Mouse (Mus musculus) stomach, embryonic 14.5 days (tissue): ENCODE results near the gene Cmtm4. TPM values are rescaled to one million over a fixed set of nuclear protein-coding genes. Genes with fewer than 3 reads are reported as not detected.

Experiments used
- ATAC-seq: fragments of 200-750 bp; cut with Nextera tagmentation; 2 replicates; pipeline ENCODE4 v1.8.0; 2017; ENCODE audit warnings: low read depth, moderate TSS enrichment; ENCODE audit not compliant: insufficient number of reproducible peaks, insufficient read depth, low FRiP score
- H3K27ac ChIP-seq: fragments of 300-500 bp; sonication (generic); 2 replicates; pipeline ENCODE4 v1.5.1; 2014; ENCODE audit warnings: mild to moderate bottlenecking, low read length, moderate library complexity, mixed read lengths
- H3K27me3 ChIP-seq: fragments of 300-500 bp; sonication (generic); 2 replicates; pipeline ENCODE4 v1.6.1; 2014; ENCODE audit warnings: low read length, control low read depth, mixed read lengths; ENCODE audit not compliant: control insufficient read depth, insufficient read depth
- H3K36me3 ChIP-seq: fragments of 300-500 bp; sonication (generic); 2 replicates; pipeline ENCODE4 v1.6.1; 2014; ENCODE audit warnings: mild to moderate bottlenecking, control low read depth, low read length, moderate library complexity, mixed read lengths; ENCODE audit not compliant: control insufficient read depth, insufficient read depth
- H3K4me1 ChIP-seq: fragments of 300-500 bp; sonication (generic); 2 replicates; pipeline ENCODE4 v1.6.1; 2014; ENCODE audit warnings: low read length, control low read depth, mixed read lengths; ENCODE audit not compliant: control insufficient read depth, insufficient read depth
- H3K4me2 ChIP-seq: fragments of 300-500 bp; sonication (generic); replicated peaks from 2 replicates; pipeline ENCODE4 v1.6.1; 2014; ENCODE audit warnings: low read depth, low read length, control low read depth
- H3K4me3 ChIP-seq: fragments of 300-500 bp; sonication (generic); 2 replicates; pipeline ENCODE4 v1.5.1; 2014; ENCODE audit warnings: low read depth, low read length, control low read depth
- H3K9ac ChIP-seq: fragments of 300-500 bp; sonication (generic); replicated peaks from 2 replicates; pipeline ENCODE4 v1.6.1; 2014; ENCODE audit warnings: low read depth, mild to moderate bottlenecking, control low read depth, low read length, moderate library complexity, mixed read lengths
- H3K9me3 ChIP-seq: fragments of 300-500 bp; sonication (generic); 2 replicates; pipeline ENCODE4 v1.6.1; 2016; ENCODE audit warnings: low read depth, low read length, control low read depth; ENCODE audit not compliant: control insufficient read depth
- WGBS: fragments of 180-500 bp; shearing (Covaris S2); extraction: QIAGEN DNeasy Blood & Tissue Kit; methylation state at CpG from one replicate; pipeline ENCODE4 v1.1.7; 2014; 5-methylcytosine and 5-hydroxymethylcytosine counted together
- polyA plus RNA-seq: library from polyadenylated mRNA; unstranded; fragments of >200 nt; fragmentation: Nextera tagmentation; extraction: Ambion mirVana; gene quantifications from 2 replicates; pipeline ENCODE4 v1.2.1, GENCODE M21; 2014

Gene Cmtm4
- polyA plus RNA-seq, 1 experiment from 2014 or later: 6.4 TPM

GRCm38 (mm10) chr8:104408328-104409110 lies 12.9 kb upstream of the Cmtm4 start:
- no peak overlapping the region for H3K9ac ChIP-seq
- no peak overlapping the region for H3K27ac ChIP-seq
- ATAC-seq: no peak
- 85% methylated on average over 7 of the region's 7 CpGs for WGBS
- no peak overlapping the region for H3K4me2 ChIP-seq
- H3K27me3 ChIP-seq: no peaks in the 10 kb centered on the region
- H3K4me1 ChIP-seq: peaks cover 3% of the 10 kb centered on the region; the same call in 1 of the 2 replicates
- no peaks in the 10 kb centered on the region for H3K9me3 ChIP-seq
- no peaks in the 10 kb centered on the region for H3K36me3 ChIP-seq
- no peak overlapping the region for H3K4me3 ChIP-seq

DNA sequence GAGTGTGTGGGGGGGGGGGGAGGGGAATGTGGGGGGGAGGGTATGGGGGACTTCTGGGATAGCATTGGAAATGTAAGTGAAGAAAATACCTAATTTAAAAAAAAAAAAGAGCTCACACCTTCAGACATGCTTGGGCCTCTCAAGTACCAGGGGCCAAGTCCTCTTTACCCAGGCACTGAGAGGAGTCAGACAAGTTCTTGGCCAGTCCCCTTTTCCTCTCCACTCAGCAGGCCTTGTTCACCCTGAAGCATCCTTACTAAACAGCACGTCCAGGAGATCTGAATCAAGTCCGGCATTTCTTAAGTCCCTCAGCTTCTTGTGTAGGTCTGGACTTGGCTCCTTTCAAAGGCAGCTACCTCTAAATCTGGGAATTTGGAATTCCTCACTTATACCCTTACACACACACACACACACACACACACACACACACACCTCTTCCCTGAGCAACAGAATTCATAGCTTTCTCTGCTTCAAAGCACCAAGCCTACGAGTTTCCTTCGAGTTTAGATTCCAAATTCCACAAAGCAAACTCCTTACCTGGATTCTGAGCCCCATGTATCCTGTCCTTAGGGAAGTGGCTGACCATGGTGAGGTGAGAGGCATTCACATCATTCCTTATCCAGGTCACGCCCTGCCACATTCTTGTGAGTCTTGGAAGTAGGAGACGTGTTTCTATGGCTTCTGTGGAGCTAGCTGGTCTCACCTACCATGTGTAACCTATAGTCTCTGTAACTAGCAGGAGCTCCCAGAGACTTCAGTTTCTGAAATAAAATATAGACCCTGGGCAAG lies 10.9 kb upstream of the Cmtm4 start:
- Histone ChIP-seq H3K4me1 (no peaks in the 10 kb centered on the region), H3K36me3 (no peaks in the 10 kb centered on the region), H3K4me2 (no peak overlapping the region), H3K9ac (no peak overlapping the region), H3K27me3 (no peaks in the 10 kb centered on the region), H3K9me3 (no peaks in the 10 kb centered on the region), H3K4me3 (no peak overlapping the region), H3K27ac (no peak overlapping the region)
- 67% methylated on average over 6 of the region's 6 CpGs for WGBS
- no peak for ATAC-seq

GRCm38 (mm10) chr8:104405430-104406187 lies 10.0 kb upstream of the Cmtm4 start:
- Histone ChIP-seq H3K4me2 (no peak overlapping the region), H3K4me1 (no peaks in the 10 kb centered on the region), H3K9ac (no peak overlapping the region), H3K4me3 (no peak overlapping the region), H3K9me3 (no peaks in the 10 kb centered on the region), H3K27me3 (no peaks in the 10 kb centered on the region), H3K36me3 (no peaks in the 10 kb centered on the region), H3K27ac (no peak overlapping the region)
- WGBS: 52% methylated on average over 15 of the region's 15 CpGs
- ATAC-seq: no peak

GRCm38 (mm10) chr8:104403596-104403995 lies 8.0 kb upstream of the Cmtm4 start:
- Histone ChIP-seq H3K9me3 (no peaks in the 10 kb centered on the region), H3K4me1 (no peaks in the 10 kb centered on the region), H3K4me3 (no peak overlapping the region), H3K36me3 (no peaks in the 10 kb centered on the region), H3K27ac (no peak overlapping the region), H3K27me3 (no peaks in the 10 kb centered on the region), H3K4me2 (no peak overlapping the region), H3K9ac (no peak overlapping the region)
- ATAC-seq: no peak
- 73% methylated on average over 3 of the region's 3 CpGs for WGBS

DNA sequence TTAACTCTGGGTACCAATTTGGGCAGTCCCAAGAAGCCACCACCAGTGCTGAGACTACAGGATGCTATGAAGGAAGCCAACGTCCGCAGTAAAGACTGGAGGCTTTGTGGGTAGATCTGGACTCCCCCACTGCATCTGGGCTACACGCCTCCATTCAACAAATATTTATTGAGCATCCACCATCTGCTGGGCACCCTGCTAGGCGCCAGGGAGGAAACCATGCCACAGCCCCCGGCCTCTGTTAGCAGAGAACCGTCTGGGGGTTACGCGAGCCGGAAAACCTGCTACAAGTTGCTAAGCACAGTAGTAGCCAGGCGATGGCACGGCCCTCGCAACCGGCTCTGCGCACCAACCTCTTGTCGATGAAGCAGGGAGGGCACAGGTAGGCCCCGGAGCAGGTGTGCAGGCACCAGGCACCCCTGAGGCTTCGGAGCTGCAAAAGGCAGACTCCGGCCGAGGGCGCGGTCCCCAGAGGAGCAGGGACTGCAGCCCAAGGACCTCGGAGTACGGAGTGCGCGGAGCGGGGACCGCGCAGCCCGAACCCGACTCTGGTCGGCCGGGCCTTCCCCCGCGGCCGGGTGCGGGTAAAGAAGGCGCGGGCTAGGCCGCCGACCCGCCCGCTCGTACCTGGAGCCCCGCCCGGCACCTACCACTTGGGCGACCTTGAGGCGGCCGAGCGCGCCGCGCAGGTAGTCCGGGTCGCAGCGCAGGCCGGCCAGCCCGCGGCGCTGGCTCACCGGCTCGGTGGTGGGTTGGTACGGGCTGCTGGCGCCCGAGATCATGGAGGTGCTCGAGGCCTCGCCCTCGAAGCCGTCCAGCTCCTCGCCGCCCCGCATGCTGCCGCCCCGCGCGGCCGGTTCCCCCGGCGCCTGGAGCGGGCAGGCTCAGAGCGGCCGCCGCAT lies 555 bp downstream of the Cmtm4 start:
- Histone ChIP-seq H3K27me3 (no peaks in the 10 kb centered on the region), H3K4me3 (peak overlapping the region; percentile 86), H3K9me3 (no peaks in the 10 kb centered on the region; the same call in 1 of the 2 replicates), H3K9ac (peak overlapping the region; percentile 89), H3K36me3 (no peaks in the 10 kb centered on the region), H3K4me2 (peak overlapping the region; percentile 82), H3K4me1 (peaks cover 16% of the 10 kb centered on the region), H3K27ac (peak overlapping the region; percentile 86)
- under 1% methylated on average over 76 of the region's 82 CpGs for WGBS
- peak; percentile 47 for ATAC-seq

GRCm38 (mm10) chr8:104393767-104394166 lies 1.8 kb downstream of the Cmtm4 start:
- peaks cover 16% of the 10 kb centered on the region for H3K4me1 ChIP-seq
- H3K27me3 ChIP-seq: no peaks in the 10 kb centered on the region
- peak overlapping the region; percentile 86; the same call in 1 of the 2 replicates for H3K4me3 ChIP-seq
- WGBS: 48% methylated on average over 6 of the region's 6 CpGs
- H3K27ac ChIP-seq: peak overlapping the region; percentile 86; the same call in 1 of the 2 replicates
- no peaks in the 10 kb centered on the region for H3K36me3 ChIP-seq
- peak overlapping the region; percentile 82 for H3K4me2 ChIP-seq
- no peak overlapping the region for H3K9ac ChIP-seq
- ATAC-seq: peak; percentile 11; the same call in 1 of the 2 replicates
- no peaks in the 10 kb centered on the region; the same call in 1 of the 2 replicates for H3K9me3 ChIP-seq

DNA sequence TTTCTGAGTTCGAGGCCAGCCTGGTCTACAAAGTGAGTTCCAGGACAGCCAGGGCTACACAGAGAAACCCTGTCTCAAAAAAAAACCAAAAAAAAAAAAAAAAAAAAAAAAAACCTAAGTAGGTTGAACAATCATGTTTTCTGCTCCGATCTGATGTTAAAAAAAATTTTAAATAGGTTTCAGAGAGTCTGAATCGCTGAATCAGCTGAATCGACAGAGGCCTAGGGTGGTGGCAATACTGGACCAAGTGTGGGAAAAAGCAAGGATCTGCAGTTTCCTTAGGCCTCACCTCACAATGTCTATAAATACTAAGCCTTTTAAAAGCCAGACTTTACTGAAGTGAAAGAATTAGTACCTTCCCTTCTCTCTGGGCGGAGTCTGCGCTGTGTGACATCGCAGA lies 2.5 kb downstream of the Cmtm4 start:
- 91% methylated on average over 7 of the region's 7 CpGs for WGBS
- no peaks in the 10 kb centered on the region for H3K27me3 ChIP-seq
- H3K36me3 ChIP-seq: no peaks in the 10 kb centered on the region
- peaks cover 17% of the 10 kb centered on the region for H3K4me1 ChIP-seq
- peak overlapping the region; percentile 82 for H3K4me2 ChIP-seq
- H3K9ac ChIP-seq: no peak overlapping the region
- no peak for ATAC-seq
- H3K4me3 ChIP-seq: 0 out of 2 replicates have a peak overlapping the region, but pooled peaks have one; percentile 86
- no peaks in the 10 kb centered on the region; the same call in 1 of the 2 replicates for H3K9me3 ChIP-seq
- H3K27ac ChIP-seq: no peak overlapping the region; the same call in 1 of the 2 replicates
